Mouse (Mus musculus): ENCODE data around the gene Cryba2. TPM values are rescaled to one million over a fixed set of nuclear protein-coding genes. Genes with fewer than 3 reads are reported as not detected.
A peak's percentile ranks its signal among the peaks of the same experiment; 100 is the strongest.

Gene Cryba2
- polyA plus RNA-seq (2014; fragmentation: Nextera tagmentation; extraction: Ambion mirVana), result not detected in 2 replicates

- Histone ChIP-seq H3K9me3 (ENCODE audit: control insufficient read depth, low read length) (no peaks in the 10 kb centered on the region), H3K27me3 (ENCODE audit: control insufficient read depth, insufficient read depth, low read length) (peaks cover 80% of the 10 kb centered on the region), H3K4me2 (ENCODE audit: low read depth, low read length, severe bottlenecking) (peak within 1 kb of the TSS; percentile 22; the same call in 1 of the 2 replicates), H3K9ac (ENCODE audit: low read length) (no peak within 1 kb of the TSS), H3K27ac (ENCODE audit: low read depth, low read length) (no peak within 1 kb of the TSS), H3K4me3 (ENCODE audit: low read depth, low read length) (peak within 1 kb of the TSS; percentile 3; the same call in 1 of the 2 replicates), H3K4me1 (replicated peaks; ENCODE audit: control insufficient read depth, insufficient read depth, low read length) (peaks cover 6% of the 10 kb centered on the region; the same call in 1 of the 2 replicates), H3K36me3 (ENCODE audit: control insufficient read depth, insufficient read depth, low read length) (no peaks in the 10 kb centered on the region)
- DNase-seq (ENCODE audit: low spot score), result peak; percentile 82
- 2% methylated on average over 25 of the region's 25 CpGs for WGBS
- peak; percentile 39; the same call in 1 of the 2 replicates for ATAC-seq (replicated peaks; ENCODE audit: low FRiP score)
Observed at GRCm38 (mm10) chr1:74893134-74893855, at the start of gene Cryba2. Gene Cryba2 (minus strand): TSS chr1:74893143.

GRCm38 (mm10) chr1:74941651-74942360 lies 48.9 kb upstream of the Cryba2 start:
- Histone ChIP-seq H3K36me3 (ENCODE audit: control insufficient read depth, insufficient read depth, low read length) (no peaks in the 10 kb centered on the region), H3K9me3 (ENCODE audit: control insufficient read depth, low read length) (no peaks in the 10 kb centered on the region), H3K4me3 (ENCODE audit: low read depth, low read length) (no peak overlapping the region), H3K9ac (ENCODE audit: low read length) (no peak overlapping the region), H3K27ac (ENCODE audit: low read depth, low read length) (no peak overlapping the region), H3K4me1 (replicated peaks; ENCODE audit: control insufficient read depth, insufficient read depth, low read length) (no peaks in the 10 kb centered on the region), H3K4me2 (ENCODE audit: low read depth, low read length, severe bottlenecking) (no peak overlapping the region), H3K27me3 (ENCODE audit: control insufficient read depth, insufficient read depth, low read length) (peaks cover 11% of the 10 kb centered on the region)
- ATAC-seq (replicated peaks; ENCODE audit: low FRiP score) (no peak), DNase-seq (ENCODE audit: low spot score) (no peak)
- 61% methylated on average over 12 of the region's 12 CpGs for WGBS

GRCm38 (mm10) chr1:74939762-74940161 lies 46.8 kb upstream of the Cryba2 start:
- Histone ChIP-seq H3K36me3 (ENCODE audit: control insufficient read depth, insufficient read depth, low read length) (no peaks in the 10 kb centered on the region), H3K4me3 (ENCODE audit: low read depth, low read length) (no peak overlapping the region), H3K9ac (ENCODE audit: low read length) (no peak overlapping the region), H3K9me3 (ENCODE audit: control insufficient read depth, low read length) (no peaks in the 10 kb centered on the region), H3K4me2 (ENCODE audit: low read depth, low read length, severe bottlenecking) (no peak overlapping the region), H3K27ac (ENCODE audit: low read depth, low read length) (no peak overlapping the region), H3K4me1 (replicated peaks; ENCODE audit: control insufficient read depth, insufficient read depth, low read length) (no peaks in the 10 kb centered on the region), H3K27me3 (ENCODE audit: control insufficient read depth, insufficient read depth, low read length) (peaks cover 2% of the 10 kb centered on the region; the same call in 1 of the 2 replicates)
- WGBS, result 5% methylated on average over 3 of the region's 3 CpGs
- ATAC-seq (replicated peaks; ENCODE audit: low FRiP score) (no peak), DNase-seq (ENCODE audit: low spot score) (no peak)

DNA sequence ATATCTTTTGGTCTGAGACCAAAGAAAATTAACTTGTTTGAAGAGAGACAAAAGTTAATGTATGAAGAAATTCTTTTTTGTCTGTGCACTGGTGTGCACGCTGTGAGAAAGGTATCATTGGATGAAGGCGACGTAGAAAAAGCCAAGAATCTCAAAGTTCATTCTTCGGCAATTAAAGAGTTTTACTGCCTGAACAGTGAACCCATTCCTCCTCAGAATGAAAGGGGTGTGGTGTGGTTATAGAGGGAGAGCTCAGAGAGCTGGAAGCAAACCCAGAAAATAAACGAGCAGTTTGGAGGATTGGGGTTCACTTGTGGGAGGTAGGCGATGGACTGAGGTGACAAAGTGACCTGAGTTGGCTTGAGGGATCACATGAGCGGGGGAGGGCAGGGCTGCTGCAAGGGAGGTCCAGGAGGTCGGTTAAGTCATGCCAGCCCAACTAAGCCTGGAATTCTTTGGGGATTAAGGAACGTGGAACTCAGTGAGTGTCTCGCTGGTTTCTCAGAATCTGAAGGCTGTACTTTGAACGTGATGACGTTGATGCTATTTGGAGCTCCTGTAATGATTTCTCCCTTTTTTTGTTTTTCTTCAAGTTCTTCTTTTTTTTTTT lies 43.4 kb upstream of the Cryba2 start:
- Histone ChIP-seq H3K27me3 (ENCODE audit: control insufficient read depth, insufficient read depth, low read length) (peaks cover 3% of the 10 kb centered on the region; the same call in 1 of the 2 replicates), H3K36me3 (ENCODE audit: control insufficient read depth, insufficient read depth, low read length) (no peaks in the 10 kb centered on the region), H3K9me3 (ENCODE audit: control insufficient read depth, low read length) (no peaks in the 10 kb centered on the region), H3K4me3 (ENCODE audit: low read depth, low read length) (no peak overlapping the region), H3K27ac (ENCODE audit: low read depth, low read length) (no peak overlapping the region), H3K4me1 (replicated peaks; ENCODE audit: control insufficient read depth, insufficient read depth, low read length) (no peaks in the 10 kb centered on the region), H3K9ac (ENCODE audit: low read length) (no peak overlapping the region), H3K4me2 (ENCODE audit: low read depth, low read length, severe bottlenecking) (no peak overlapping the region)
- DNase-seq (ENCODE audit: low spot score), result no peak
- ATAC-seq (replicated peaks; ENCODE audit: low FRiP score), result no peak
- 36% methylated on average over 12 of the region's 12 CpGs for WGBS

- H3K27ac ChIP-seq (ENCODE audit: low read depth, low read length), result no peak within 1 kb of the TSS
- H3K9me3 ChIP-seq (ENCODE audit: control insufficient read depth, low read length), result no peaks in the 10 kb centered on the region
- peak within 1 kb of the TSS; percentile 25 for H3K4me3 ChIP-seq (ENCODE audit: low read depth, low read length)
- H3K36me3 ChIP-seq (ENCODE audit: control insufficient read depth, insufficient read depth, low read length), result no peaks in the 10 kb centered on the region
- 0 out of 2 replicates have a peak within 1 kb of the TSS, but pooled peaks have one; percentile 29 for H3K9ac ChIP-seq (ENCODE audit: low read length)
- DNase-seq (ENCODE audit: low spot score) (peak; percentile 70), ATAC-seq (replicated peaks; ENCODE audit: low FRiP score) (no peak)
- peaks cover 3% of the 10 kb centered on the region; the same call in 1 of the 2 replicates for H3K27me3 ChIP-seq (ENCODE audit: control insufficient read depth, insufficient read depth, low read length)
- H3K4me1 ChIP-seq (replicated peaks; ENCODE audit: control insufficient read depth, insufficient read depth, low read length), result no peaks in the 10 kb centered on the region
- H3K4me2 ChIP-seq (ENCODE audit: low read depth, low read length, severe bottlenecking), result peak within 1 kb of the TSS; percentile 51
- WGBS, result 1% methylated on average over 18 of the region's 18 CpGs
Observed at GRCm38 (mm10) chr1:74935402-74935801, 42.5 kb upstream of the Cryba2 start, which contains the start of gene Cfap65. Gene Cfap65 (minus strand): TSS chr1:74935599.

DNA sequence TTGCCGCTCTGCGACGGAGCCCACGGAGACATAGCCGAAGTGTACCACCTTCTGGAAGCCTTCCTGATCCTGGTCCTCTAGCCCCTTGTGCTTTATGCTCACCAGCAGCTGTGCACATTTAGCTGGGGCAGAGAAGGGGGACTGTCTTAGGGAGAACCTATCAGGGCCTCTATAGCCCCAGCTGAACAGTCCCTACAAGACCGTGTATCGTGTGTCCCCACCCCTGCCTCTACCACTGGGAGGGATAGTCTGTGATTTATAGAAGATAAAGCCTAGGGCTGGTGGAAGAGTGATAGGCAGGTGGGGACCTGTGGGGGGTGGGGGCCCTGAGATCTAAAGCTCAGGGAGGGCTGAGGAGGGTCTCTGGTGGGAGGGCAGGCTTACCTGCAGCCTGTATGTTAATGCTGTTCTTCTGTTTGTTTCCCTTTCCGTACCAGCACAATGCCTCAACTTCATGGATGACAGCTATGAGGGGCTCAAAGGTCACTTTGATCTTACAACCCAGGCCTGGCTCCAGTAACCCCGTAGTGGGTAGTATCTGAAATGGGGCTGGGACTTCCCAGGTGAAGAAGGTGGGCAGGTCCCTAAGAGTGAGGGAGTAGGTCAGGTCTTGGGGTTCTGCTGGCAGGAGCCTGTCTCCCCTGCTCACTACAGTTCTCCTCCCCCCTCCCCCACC lies 34.8 kb upstream of the Cryba2 start:
- H3K36me3 ChIP-seq (ENCODE audit: control insufficient read depth, insufficient read depth, low read length), result no peaks in the 10 kb centered on the region
- H3K27ac ChIP-seq (ENCODE audit: low read depth, low read length), result no peak overlapping the region
- H3K9ac ChIP-seq (ENCODE audit: low read length), result no peak overlapping the region
- DNase-seq (ENCODE audit: low spot score), result no peak
- ATAC-seq (replicated peaks; ENCODE audit: low FRiP score), result no peak
- no peak overlapping the region for H3K4me2 ChIP-seq (ENCODE audit: low read depth, low read length, severe bottlenecking)
- no peaks in the 10 kb centered on the region for H3K9me3 ChIP-seq (ENCODE audit: control insufficient read depth, low read length)
- 87% methylated on average over 9 of the region's 9 CpGs for WGBS
- no peak overlapping the region for H3K4me3 ChIP-seq (ENCODE audit: low read depth, low read length)
- H3K4me1 ChIP-seq (replicated peaks; ENCODE audit: control insufficient read depth, insufficient read depth, low read length), result no peaks in the 10 kb centered on the region
- no peaks in the 10 kb centered on the region for H3K27me3 ChIP-seq (ENCODE audit: control insufficient read depth, insufficient read depth, low read length)

- WGBS, result 39% methylated on average over 6 of the region's 6 CpGs
Observed at GRCm38 (mm10) chr1:74926721-74927120, 33.8 kb upstream of the Cryba2 start.

GRCm38 (mm10) chr1:74924464-74924863 lies 31.5 kb upstream of the Cryba2 start:
- Histone ChIP-seq H3K4me1 (replicated peaks; ENCODE audit: control insufficient read depth, insufficient read depth, low read length) (no peaks in the 10 kb centered on the region), H3K4me2 (ENCODE audit: low read depth, low read length, severe bottlenecking) (no peak overlapping the region), H3K36me3 (ENCODE audit: control insufficient read depth, insufficient read depth, low read length) (no peaks in the 10 kb centered on the region), H3K9ac (ENCODE audit: low read length) (no peak overlapping the region), H3K27me3 (ENCODE audit: control insufficient read depth, insufficient read depth, low read length) (no peaks in the 10 kb centered on the region), H3K27ac (ENCODE audit: low read depth, low read length) (no peak overlapping the region), H3K4me3 (ENCODE audit: low read depth, low read length) (no peak overlapping the region), H3K9me3 (ENCODE audit: control insufficient read depth, low read length) (no peaks in the 10 kb centered on the region)
- 61% methylated on average over 4 of the region's 4 CpGs for WGBS
- no peak for DNase-seq (ENCODE audit: low spot score)
- ATAC-seq (replicated peaks; ENCODE audit: low FRiP score), result no peak

More at GRCm38 (mm10) chr1:74926721-74927120, 33.8 kb upstream of the Cryba2 start:
- H3K9me3 ChIP-seq (ENCODE audit: control insufficient read depth, low read length), result no peaks in the 10 kb centered on the region
- H3K27me3 ChIP-seq (ENCODE audit: control insufficient read depth, insufficient read depth, low read length), result no peaks in the 10 kb centered on the region
- H3K4me1 ChIP-seq (replicated peaks; ENCODE audit: control insufficient read depth, insufficient read depth, low read length), result no peaks in the 10 kb centered on the region
- H3K4me3 ChIP-seq (ENCODE audit: low read depth, low read length), result no peak overlapping the region
- no peak overlapping the region for H3K27ac ChIP-seq (ENCODE audit: low read depth, low read length)
- DNase-seq (ENCODE audit: low spot score) (no peak), ATAC-seq (replicated peaks; ENCODE audit: low FRiP score) (no peak)
- H3K9ac ChIP-seq (ENCODE audit: low read length), result no peak overlapping the region
- no peaks in the 10 kb centered on the region for H3K36me3 ChIP-seq (ENCODE audit: control insufficient read depth, insufficient read depth, low read length)
- no peak overlapping the region for H3K4me2 ChIP-seq (ENCODE audit: low read depth, low read length, severe bottlenecking)
